Mouse (Mus musculus) cerebellum, postnatal 14 days (tissue): ENCODE measurements around the gene Prdm4.

Experiments
- DNase-seq, 2 experiments: peaks; one replicate each; pipeline ENCODE4 v3.0.0; 2021; ENCODE audit warnings: mixed read lengths in 2 of 2

Prdm4 gene

GRCm38 (mm10) chr10:85871698-85872478 lies 45.1 kb downstream of the Prdm4 start:
- peak; percentile 95 for DNase-seq

GRCm38 (mm10) chr10:85846105-85846862 lies 70.7 kb downstream of the Prdm4 start:
- DNase-seq = no peak
